Mouse (Mus musculus) megakaryocyte, embryonic 14.5 days (primary cell): ENCODE measurements around the gene Arpc5. TPM values are rescaled to one million over a fixed set of nuclear protein-coding genes. Genes with fewer than 3 reads are reported as not detected.

Source experiments
- H3K27me3 ChIP-seq: replicated peaks from 2 replicates; pipeline ENCODE3; 2012; ENCODE audit warnings: inconsistent platforms
- H3K36me3 ChIP-seq: replicated peaks from 2 replicates; pipeline ENCODE3; 2012; ENCODE audit warnings: low read length, inconsistent platforms, mixed read lengths
- H3K4me1 ChIP-seq: 2 replicates; pipeline ENCODE4 v1.6.1; 2012; ENCODE audit warnings: inconsistent platforms
- H3K4me3 ChIP-seq: replicated peaks from 2 replicates; pipeline ENCODE3; 2012; ENCODE audit warnings: moderate library complexity, mild to moderate bottlenecking, inconsistent platforms
- H3K9me3 ChIP-seq: 2 replicates; pipeline ENCODE4 v1.6.1; 2012; ENCODE audit warnings: inconsistent platforms
- FLI1 ChIP-seq: IDR thresholded peaks from 2 replicates; pipeline ENCODE4 v1.6.1; 2012; ENCODE audit warnings: low read length, inconsistent platforms, mixed read lengths
- GATA1 ChIP-seq: IDR thresholded peaks from 3 replicates; pipeline ENCODE4 v1.6.1; 2012; ENCODE audit warnings: mixed read lengths, low read length, inconsistent platforms, borderline replicate concordance
- polyA plus RNA-seq: library from polyadenylated mRNA; stranded (reverse); fragments of >175 nt; gene quantifications from 2 replicates; pipeline ENCODE4 v1.2.3, GENCODE M21; 2012; ENCODE audit warnings: low replicate concordance; ENCODE audit not compliant: insufficient read depth

Gene Arpc5
- 108 and 673 TPM in 2 replicates for polyA plus RNA-seq

DNA sequence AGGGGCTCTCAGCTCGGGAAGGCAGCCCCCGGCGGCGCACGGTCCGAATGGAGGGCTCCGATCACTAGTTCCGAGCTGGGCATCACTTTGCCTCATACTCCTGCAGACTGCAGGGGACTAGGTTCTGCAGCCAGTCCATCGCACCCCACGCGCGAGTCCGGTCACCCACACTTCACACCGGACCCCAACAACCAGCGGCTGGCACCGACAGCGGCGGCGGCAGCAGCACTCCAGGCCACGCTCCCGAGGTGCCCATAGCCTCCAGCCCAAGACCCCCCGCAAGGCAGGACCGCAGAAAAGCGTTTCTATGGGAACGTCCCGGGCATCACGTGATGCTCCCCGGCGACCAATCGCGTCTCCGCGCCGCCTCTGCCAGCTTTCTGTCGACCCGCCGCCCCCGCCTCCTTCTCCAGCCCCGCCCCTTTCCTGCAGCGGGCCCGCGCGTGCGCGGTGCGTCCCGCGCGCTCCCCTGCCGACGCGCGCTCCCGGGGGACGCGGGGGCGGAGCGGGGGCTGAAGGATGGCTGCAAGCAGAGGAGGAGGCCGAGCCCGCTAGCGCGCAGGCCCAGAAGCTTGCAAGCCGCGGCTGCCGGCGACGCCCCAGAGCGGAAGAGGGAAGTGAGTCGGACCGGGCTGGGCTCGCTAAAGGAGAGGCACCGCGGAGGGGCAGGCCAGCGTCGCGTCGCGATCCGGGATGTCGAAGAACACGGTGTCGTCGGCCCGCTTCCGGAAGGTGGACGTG is at the start of gene Arpc5, which contains the start of gene Rgl1:
Gene Arpc5, plus strand, starts transcription at position 511 of the 741 bp plus-strand sequence.
Gene Rgl1, minus strand, starts transcription at position 320 of the 741 bp plus-strand sequence.
- peaks cover 31% of the 10 kb centered on the region for H3K36me3 ChIP-seq
- peaks cover 17% of the 10 kb centered on the region for H3K27me3 ChIP-seq
- TF ChIP-seq GATA1 (no peak), FLI1 (no peak)
- no peaks in the 10 kb centered on the region for H3K9me3 ChIP-seq
- H3K4me3 ChIP-seq = peak within 1 kb of the TSS; percentile 97
- peaks cover 28% of the 10 kb centered on the region for H3K4me1 ChIP-seq

DNA sequence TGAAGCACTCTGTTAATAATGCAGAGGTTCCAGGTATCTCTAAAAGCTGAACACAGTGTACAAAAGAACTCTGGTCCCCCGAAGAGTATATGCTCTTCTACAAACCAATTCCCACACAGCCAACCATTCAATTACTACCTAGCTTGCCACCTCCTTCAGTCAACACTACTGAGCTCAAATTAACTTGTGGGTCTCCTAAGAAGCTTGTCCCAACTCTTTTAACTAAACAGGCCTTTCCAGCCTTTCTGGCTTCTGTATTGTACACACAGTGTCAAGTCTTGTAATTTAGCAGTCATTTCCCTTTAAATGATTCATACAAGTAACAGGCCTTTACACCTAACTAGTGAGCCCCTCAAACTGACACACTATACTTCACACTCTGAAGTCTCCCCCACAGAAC is 49.0 kb upstream of the Arpc5 start:
- Histone ChIP-seq H3K27me3 (peaks cover 63% of the 10 kb centered on the region), H3K4me1 (peaks cover 15% of the 10 kb centered on the region), H3K4me3 (no peak overlapping the region), H3K36me3 (no peaks in the 10 kb centered on the region), H3K9me3 (peaks cover 7% of the 10 kb centered on the region; the same call in 1 of the 2 replicates)
- TF ChIP-seq FLI1 = no peak
- no peak for TF ChIP-seq GATA1

DNA sequence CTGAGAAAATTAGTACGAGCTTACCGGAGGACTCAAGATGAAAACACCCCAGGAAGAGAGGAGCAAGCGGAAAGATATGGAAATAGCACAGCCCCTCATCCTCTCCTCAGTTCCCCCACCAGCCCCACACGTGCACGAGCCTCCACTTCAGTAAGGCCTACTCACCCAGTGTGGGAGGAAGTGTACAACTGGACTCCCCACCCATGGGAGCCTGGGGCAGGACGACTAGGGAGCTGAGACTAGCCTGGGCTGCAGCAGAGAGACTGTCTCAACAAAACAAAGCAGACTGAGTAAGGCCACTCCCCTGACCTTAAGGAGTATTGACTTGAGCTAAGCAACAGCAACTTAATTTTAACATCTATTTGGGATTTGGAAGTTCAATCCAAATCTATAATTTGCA is 48.1 kb upstream of the Arpc5 start:
- no peaks in the 10 kb centered on the region for H3K36me3 ChIP-seq
- H3K9me3 ChIP-seq = peaks cover 7% of the 10 kb centered on the region; the same call in 1 of the 2 replicates
- no peak overlapping the region for H3K4me3 ChIP-seq
- TF ChIP-seq FLI1 (no peak), GATA1 (no peak)
- H3K27me3 ChIP-seq = peaks cover 57% of the 10 kb centered on the region
- peaks cover 15% of the 10 kb centered on the region for H3K4me1 ChIP-seq

- H3K9me3 ChIP-seq = peaks cover 7% of the 10 kb centered on the region; the same call in 1 of the 2 replicates
- H3K36me3 ChIP-seq = no peaks in the 10 kb centered on the region
- H3K27me3 ChIP-seq = peaks cover 55% of the 10 kb centered on the region
- no peak for TF ChIP-seq GATA1
- TF ChIP-seq FLI1 = no peak
- H3K4me1 ChIP-seq = peaks cover 15% of the 10 kb centered on the region
- H3K4me3 ChIP-seq = peak overlapping the region; percentile 33
These were observed 45.4 kb upstream of the Arpc5 start for GRCm38 (mm10) chr1:152720969-152721368.

DNA sequence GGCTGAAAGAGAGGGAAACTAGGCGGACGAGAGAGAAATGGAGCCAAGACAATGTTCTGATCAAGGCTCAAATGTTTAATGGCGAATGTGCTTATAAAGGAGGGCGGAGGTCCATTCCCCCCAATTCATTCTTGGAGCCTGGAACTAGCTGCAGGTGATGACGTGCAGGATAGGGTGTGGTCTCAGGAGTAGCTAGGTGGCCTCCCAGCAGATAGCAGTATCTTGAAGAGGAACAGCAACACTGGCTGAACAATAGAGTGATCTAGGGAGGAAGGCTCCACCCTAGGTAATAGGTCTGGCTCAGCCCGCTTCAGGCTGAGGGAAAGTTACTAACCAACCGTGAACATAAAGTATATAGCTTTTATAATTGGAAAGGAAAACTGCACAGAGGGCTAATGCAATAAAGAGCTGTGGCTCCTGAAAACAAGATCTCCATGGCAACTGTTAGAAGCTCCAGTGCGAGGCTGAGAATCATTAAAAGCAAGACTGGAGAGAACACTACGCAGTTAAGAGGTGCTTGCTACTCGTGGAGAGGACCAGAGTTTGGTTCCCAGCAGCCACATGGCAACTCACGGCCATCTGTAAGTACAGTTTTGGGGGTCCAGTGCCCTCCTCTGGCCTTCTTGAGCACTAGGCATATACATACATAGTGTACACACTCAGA is 44.7 kb upstream of the Arpc5 start:
- H3K4me3 ChIP-seq = no peak overlapping the region
- no peak for TF ChIP-seq FLI1
- no peak for TF ChIP-seq GATA1
- H3K36me3 ChIP-seq = no peaks in the 10 kb centered on the region
- peaks cover 7% of the 10 kb centered on the region; the same call in 1 of the 2 replicates for H3K9me3 ChIP-seq
- peaks cover 54% of the 10 kb centered on the region for H3K27me3 ChIP-seq
- peaks cover 17% of the 10 kb centered on the region for H3K4me1 ChIP-seq

DNA sequence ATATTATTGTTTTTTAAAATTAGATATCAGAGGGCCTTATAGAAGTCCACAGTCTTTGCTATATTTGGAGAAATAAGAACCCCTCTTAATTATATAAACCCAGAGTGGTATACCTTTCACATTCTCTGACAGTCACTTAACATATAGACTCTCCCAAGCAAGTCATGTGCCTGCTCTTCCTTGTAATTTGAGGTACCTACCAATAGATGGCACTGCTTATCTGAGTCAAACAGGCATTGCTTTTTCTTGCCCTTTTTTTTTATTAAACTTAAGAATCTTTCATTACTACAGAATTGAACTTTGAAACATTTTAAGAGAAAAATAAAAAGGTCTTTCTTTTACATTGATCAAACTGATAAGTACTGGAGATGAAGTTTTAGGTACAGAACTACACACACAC is 42.1 kb upstream of the Arpc5 start:
- H3K4me3 ChIP-seq = no peak overlapping the region
- TF ChIP-seq GATA1 = no peak
- peaks cover 5% of the 10 kb centered on the region; the same call in 1 of the 2 replicates for H3K9me3 ChIP-seq

DNA sequence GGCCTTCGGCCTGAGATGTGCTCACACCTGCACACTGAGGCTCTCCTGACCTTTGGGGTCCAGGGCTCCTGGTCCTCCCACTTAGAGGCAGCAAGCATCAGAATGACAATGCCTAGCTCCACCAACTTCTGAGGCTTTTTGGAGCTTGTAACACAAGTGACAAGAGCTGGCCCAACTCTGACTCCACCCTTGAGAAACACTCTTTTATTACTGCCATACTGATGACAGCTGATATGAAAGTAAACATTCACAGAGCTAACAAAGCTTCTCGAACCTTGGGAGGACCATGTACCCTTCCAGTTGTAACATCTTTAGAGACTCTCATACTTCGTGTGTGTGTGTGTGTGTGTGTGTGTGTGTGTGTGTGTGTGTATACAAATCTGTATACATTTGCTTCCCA is 40.2 kb upstream of the Arpc5 start:
- Histone ChIP-seq H3K9me3 (peaks cover 5% of the 10 kb centered on the region; the same call in 1 of the 2 replicates), H3K27me3 (peaks cover 16% of the 10 kb centered on the region), H3K4me3 (no peak overlapping the region), H3K4me1 (peaks cover 19% of the 10 kb centered on the region), H3K36me3 (no peaks in the 10 kb centered on the region)
- TF ChIP-seq FLI1 = no peak
- TF ChIP-seq GATA1 = no peak

More for the DNA sequence above, 42.1 kb upstream of the Arpc5 start:
- H3K4me1 ChIP-seq = peaks cover 26% of the 10 kb centered on the region
- no peaks in the 10 kb centered on the region for H3K36me3 ChIP-seq
- peaks cover 33% of the 10 kb centered on the region for H3K27me3 ChIP-seq

- Histone ChIP-seq H3K27me3 (peaks cover 24% of the 10 kb centered on the region), H3K4me1 (peaks cover 10% of the 10 kb centered on the region), H3K9me3 (no peaks in the 10 kb centered on the region), H3K4me3 (no peak overlapping the region), H3K36me3 (no peaks in the 10 kb centered on the region)
- no peak for TF ChIP-seq FLI1
- TF ChIP-seq GATA1 = no peak
These were observed 38.6 kb upstream of the Arpc5 start for GRCm38 (mm10) chr1:152727604-152728236.

GRCm38 (mm10) chr1:152738793-152739192 is 27.5 kb upstream of the Arpc5 start:
- Histone ChIP-seq H3K27me3 (peaks cover 26% of the 10 kb centered on the region), H3K4me1 (no peaks in the 10 kb centered on the region), H3K4me3 (no peak overlapping the region), H3K9me3 (peaks cover 10% of the 10 kb centered on the region), H3K36me3 (no peaks in the 10 kb centered on the region)
- TF ChIP-seq FLI1 (no peak), GATA1 (no peak)
